Mouse (Mus musculus) liver, embryonic 11.5 days (tissue): ENCODE measurements at regions not wholly inside any gene's neighbourhood (a gene's known extent, or its start where the extent isn't known, plus 50 kb on each side); places are given as distances from the start of the nearest gene placed in this dataset.

Source experiments
- ATAC-seq: fragments of 200-750 bp; cut with Nextera tagmentation; replicated peaks from 2 replicates; pipeline ENCODE4 v1.8.0; 2017; ENCODE audit warnings: moderate number of reproducible peaks, mild to moderate bottlenecking, moderate TSS enrichment, moderate library complexity; ENCODE audit not compliant: low FRiP score
- DNase-seq: peaks from one replicate; pipeline ENCODE4 v3.0.0-alpha.2; 2017; ENCODE audit warnings: low spot score
- H3K27ac ChIP-seq: fragments of 300-500 bp; sonication (generic); 2 replicates; pipeline ENCODE4 v1.5.1; 2014; ENCODE audit warnings: mild to moderate bottlenecking, low read depth, low read length, control low read depth
- H3K27me3 ChIP-seq: fragments of 300-500 bp; sonication (generic); replicated peaks from 2 replicates; pipeline ENCODE4 v1.6.1; 2014; ENCODE audit warnings: low read length, mixed read lengths; ENCODE audit not compliant: control insufficient read depth, insufficient read depth
- H3K36me3 ChIP-seq: fragments of 300-500 bp; sonication (generic); 2 replicates; pipeline ENCODE4 v1.6.1; 2014; ENCODE audit warnings: mild to moderate bottlenecking, low read length, moderate library complexity, mixed read lengths; ENCODE audit not compliant: control insufficient read depth, insufficient read depth
- H3K4me1 ChIP-seq: fragments of 300-500 bp; sonication (generic); replicated peaks from 2 replicates; pipeline ENCODE4 v1.6.1; 2014; ENCODE audit warnings: low read length, mixed read lengths; ENCODE audit not compliant: control insufficient read depth, insufficient read depth
- H3K4me2 ChIP-seq: fragments of 300-500 bp; sonication (generic); 2 replicates; pipeline ENCODE4 v1.6.1; 2014; ENCODE audit warnings: mild to moderate bottlenecking, control low read depth, moderate library complexity
- H3K4me3 ChIP-seq: fragments of 300-500 bp; sonication (generic); 2 replicates; pipeline ENCODE4 v1.5.1; 2014; ENCODE audit warnings: low read depth, low read length, control low read depth
- H3K9ac ChIP-seq: fragments of 300-500 bp; sonication (generic); 2 replicates; pipeline ENCODE4 v1.6.1; 2014; ENCODE audit warnings: low read depth, low read length, control low read depth
- H3K9me3 ChIP-seq: fragments of 300-500 bp; sonication (generic); 2 replicates; pipeline ENCODE4 v1.6.1; 2016; ENCODE audit warnings: low read length, inconsistent platforms, mixed read lengths; ENCODE audit not compliant: control insufficient read depth
- WGBS: fragments of 180-500 bp; shearing (Covaris S2); extraction: QIAGEN DNeasy Blood & Tissue Kit; methylation state at CpG from one replicate; pipeline ENCODE4 v1.1.7; 2014; 5-methylcytosine and 5-hydroxymethylcytosine counted together

- Histone ChIP-seq H3K9ac (no peak overlapping the region), H3K27ac (no peak overlapping the region), H3K4me2 (no peak overlapping the region), H3K4me1 (no peaks in the 10 kb centered on the region; the same call in 1 of the 2 replicates), H3K4me3 (no peak overlapping the region), H3K27me3 (no peaks in the 10 kb centered on the region), H3K9me3 (no peaks in the 10 kb centered on the region), H3K36me3 (no peaks in the 10 kb centered on the region)
- ATAC-seq (no peak), DNase-seq (no peak)
- WGBS = 75% methylated on average over 6 of the region's 6 CpGs
These were observed 80.5 kb upstream of the Pum3 start for GRCm38 (mm10) chr19:27509956-27510639.

- no peak overlapping the region for H3K4me3 ChIP-seq
- H3K9me3 ChIP-seq = no peaks in the 10 kb centered on the region
- H3K27me3 ChIP-seq = no peaks in the 10 kb centered on the region
- ATAC-seq (no peak), DNase-seq (no peak)
- H3K9ac ChIP-seq = no peak overlapping the region
- H3K36me3 ChIP-seq = no peaks in the 10 kb centered on the region
- H3K4me1 ChIP-seq = no peaks in the 10 kb centered on the region
- no peak overlapping the region for H3K4me2 ChIP-seq
- no peak overlapping the region for H3K27ac ChIP-seq
- WGBS = 71% methylated on average over 4 of the region's 4 CpGs
These were observed 68.7 kb upstream of the Pum3 start for GRCm38 (mm10) chr19:27498278-27498677.

GRCm38 (mm10) chr19:27492468-27492867 lies 62.8 kb upstream of the Pum3 start:
- DNase-seq = no peak
- Histone ChIP-seq H3K36me3 (no peaks in the 10 kb centered on the region), H3K4me3 (no peak overlapping the region), H3K27ac (no peak overlapping the region), H3K4me2 (no peak overlapping the region), H3K4me1 (no peaks in the 10 kb centered on the region), H3K27me3 (no peaks in the 10 kb centered on the region), H3K9ac (no peak overlapping the region), H3K9me3 (no peaks in the 10 kb centered on the region)
- ATAC-seq = no peak
- WGBS = 86% methylated on average over 8 of the region's 8 CpGs

- ATAC-seq (no peak), DNase-seq (no peak)
- 81% methylated on average over 5 of the region's 5 CpGs for WGBS
- Histone ChIP-seq H3K27me3 (no peaks in the 10 kb centered on the region), H3K27ac (no peak overlapping the region), H3K9me3 (no peaks in the 10 kb centered on the region), H3K36me3 (no peaks in the 10 kb centered on the region), H3K4me1 (no peaks in the 10 kb centered on the region), H3K9ac (no peak overlapping the region), H3K4me3 (no peak overlapping the region), H3K4me2 (no peak overlapping the region)
These were observed 62.2 kb upstream of the Pum3 start for GRCm38 (mm10) chr19:27491873-27492272.

- Histone ChIP-seq H3K27ac (no peak overlapping the region), H3K9ac (no peak overlapping the region), H3K9me3 (no peaks in the 10 kb centered on the region), H3K4me3 (no peak overlapping the region), H3K4me2 (no peak overlapping the region), H3K4me1 (no peaks in the 10 kb centered on the region), H3K27me3 (no peaks in the 10 kb centered on the region), H3K36me3 (no peaks in the 10 kb centered on the region)
- 72% methylated on average over 4 of the region's 4 CpGs for WGBS
- no peak for ATAC-seq
- no peak for DNase-seq
These were observed 59.4 kb upstream of the Pum3 start for GRCm38 (mm10) chr19:27489053-27489452.
